Comparison of ENCODE assay signal across 24 mouse cellular contexts in genomic region chr2:77247200-77247830, GRCm38 (mm10). TPM values are rescaled to one million over a fixed set of nuclear protein-coding genes. Genes with fewer than 3 reads are reported as not detected.
DNase-seq lines count a peak whose midpoint lies in the region; ATAC-seq and TF ChIP-seq lines count a peak whose summit lies in the region.
"Had no signal": no experiment of that assay in that cellular context is flagged by ENCODE, and none has a peak within 500 bp of the region (broad histone marks: within the 10 kb centered on the region; RNA-seq: fewer than 3 reads in every experiment).

No protein-coding gene starts in this region.

- ATAC-seq in embryonic facial prominence, embryonic 12.5 days (ENCODE audit: insufficient number of reproducible peaks, insufficient read depth, low FRiP score, low TSS enrichment) = peak; percentile 73; the same call in 1 of the 2 replicates
- ATAC-seq in hindbrain, embryonic 14.5 days (ENCODE audit: low FRiP score) = 0 out of 2 replicates have a peak, but pooled peaks have one; percentile 51
- ATAC-seq in hindbrain, embryonic 16.5 days = no peak
- ATAC-seq in midbrain, embryonic 15.5 days (replicated peaks) = peak; percentile 37; the same call in 1 of the 2 replicates
- ATAC-seq in midbrain, embryonic 11.5 days (ENCODE audit: low FRiP score) = no peak
- ATAC-seq: activated CD4-positive, CD25-positive, alpha-beta regulatory T cell, adult 4 months; forebrain, embryonic 14.5 days; intestine, embryonic 15.5 days had no signal

- WGBS in embryonic facial prominence, embryonic 12.5 days = 80% methylated on average over 10 of the region's 10 CpGs
- 88% methylated on average over 10 of the region's 10 CpGs for WGBS in embryonic facial prominence, embryonic 10.5 days
- 81% methylated on average over 10 of the region's 10 CpGs for WGBS in heart, adult 2 months
- 90% methylated on average over 10 of the region's 10 CpGs for WGBS in hindbrain, embryonic 14.5 days
- 90% methylated on average over 10 of the region's 10 CpGs for WGBS in hindbrain, embryonic 16.5 days
- 91% methylated on average over 10 of the region's 10 CpGs for WGBS in midbrain, embryonic 15.5 days
- 94% methylated on average over 10 of the region's 10 CpGs for WGBS in midbrain, embryonic 11.5 days

- no peak for DNase-seq in embryonic facial prominence, embryonic 10.5 days (ENCODE audit: low spot score)
- no peak for DNase-seq in heart, adult 2 months
- no peak for DNase-seq in heart, postnatal 4 days
- DNase-seq in hindbrain, embryonic 14.5 days (ENCODE audit: low spot score) = no peak
- no peak for DNase-seq in midbrain, embryonic 11.5 days (ENCODE audit: low spot score, missing footprints)
- DNase-seq: adrenal gland, adult 8-10 months; cerebellum, adult 11-12 months; gastrocnemius, postnatal 14 days; lung, adult 18-20 months; lung, postnatal 10 days; thymus, adult 2 months had no signal

- H3K4me2 ChIP-seq in embryonic facial prominence, embryonic 12.5 days (replicated peaks) = no peak overlapping the region
- H3K4me2 ChIP-seq in hindbrain, embryonic 14.5 days (replicated peaks) = no peak overlapping the region
- H3K4me2 ChIP-seq in hindbrain, embryonic 16.5 days (ENCODE audit: low read length) = no peak overlapping the region
- no peak overlapping the region for H3K4me2 ChIP-seq in midbrain, embryonic 15.5 days
- H3K4me2 ChIP-seq in midbrain, embryonic 11.5 days = no peak overlapping the region
- H3K4me2 ChIP-seq: hindbrain, embryonic 15.5 days; intestine, embryonic 15.5 days; limb, embryonic 12.5 days; liver, embryonic 11.5 days had no signal

- H3K4me3 ChIP-seq in embryonic facial prominence, embryonic 12.5 days = no peak overlapping the region
- H3K4me3 ChIP-seq in embryonic facial prominence, embryonic 10.5 days = no peak overlapping the region
- H3K4me3 ChIP-seq in heart, adult 2 months = no peak overlapping the region
- H3K4me3 ChIP-seq in hindbrain, embryonic 14.5 days (replicated peaks; ENCODE audit: low read length) = no peak overlapping the region
- no peak overlapping the region for H3K4me3 ChIP-seq in hindbrain, embryonic 16.5 days (ENCODE audit: low read length)
- H3K4me3 ChIP-seq in midbrain, embryonic 15.5 days = no peak overlapping the region
- H3K4me3 ChIP-seq in midbrain, embryonic 11.5 days (ENCODE audit: low read depth, low read length) = no peak overlapping the region
- H3K4me3 ChIP-seq: erythroblast, embryonic 14.5 days; hindbrain, embryonic 15.5 days; intestine, embryonic 15.5 days; layer of hippocampus, adult 2 months; limb, embryonic 12.5 days; midbrain, embryonic 10.5 days had no signal

- TF ChIP-seq EP300 in heart, adult 2 months (IDR thresholded peaks at IDR 0.05; ENCODE audit: insufficient read depth, low read depth, low read length) = no peak

- TF ChIP-seq POLR2A in heart, adult 2 months (IDR thresholded peaks at IDR 0.05; ENCODE audit: insufficient read depth, low read depth, low read length) = no peak

- H3K36me3 ChIP-seq in embryonic facial prominence, embryonic 12.5 days = peaks cover 15% of the 10 kb centered on the region
- H3K36me3 ChIP-seq in embryonic facial prominence, embryonic 10.5 days (replicated peaks) = peaks cover 38% of the 10 kb centered on the region
- no peaks in the 10 kb centered on the region for H3K36me3 ChIP-seq in heart, adult 2 months (ENCODE audit: control insufficient read depth, insufficient read depth, low read length)
- peaks cover 11% of the 10 kb centered on the region; the same call in 1 of the 2 replicates for H3K36me3 ChIP-seq in hindbrain, embryonic 14.5 days (replicated peaks; ENCODE audit: control insufficient read depth, insufficient read depth)
- no peaks in the 10 kb centered on the region; the same call in 1 of the 2 replicates for H3K36me3 ChIP-seq in hindbrain, embryonic 16.5 days (ENCODE audit: control insufficient read depth, insufficient read depth, low read length)
- 0 out of 2 replicates have a peak, but pooled peaks cover 6% of the 10 kb centered on the region for H3K36me3 ChIP-seq in midbrain, embryonic 15.5 days (replicated peaks)
- H3K36me3 ChIP-seq in midbrain, embryonic 11.5 days (ENCODE audit: control insufficient read depth, insufficient read depth, low read length) = peaks cover 5% of the 10 kb centered on the region
- H3K36me3 ChIP-seq: hindbrain, embryonic 15.5 days; intestine, embryonic 15.5 days had no signal

- no peaks in the 10 kb centered on the region for H3K9me3 ChIP-seq in embryonic facial prominence, embryonic 12.5 days
- no peaks in the 10 kb centered on the region for H3K9me3 ChIP-seq in embryonic facial prominence, embryonic 10.5 days
- no peaks in the 10 kb centered on the region for H3K9me3 ChIP-seq in hindbrain, embryonic 14.5 days (ENCODE audit: control insufficient read depth, low read length)
- H3K9me3 ChIP-seq in hindbrain, embryonic 16.5 days (ENCODE audit: control insufficient read depth, low read length) = no peaks in the 10 kb centered on the region
- no peaks in the 10 kb centered on the region for H3K9me3 ChIP-seq in midbrain, embryonic 15.5 days
- no peaks in the 10 kb centered on the region for H3K9me3 ChIP-seq in midbrain, embryonic 11.5 days (ENCODE audit: control insufficient read depth, low read length)
- H3K9me3 ChIP-seq: hindbrain, embryonic 15.5 days; intestine, embryonic 15.5 days; midbrain, embryonic 10.5 days had no signal

- intact Hi-C loops in heart, adult 2 months (cut with DNase I) = no loop called here

- no peaks in the 10 kb centered on the region for H3K27me3 ChIP-seq in embryonic facial prominence, embryonic 12.5 days
- H3K27me3 ChIP-seq in embryonic facial prominence, embryonic 10.5 days (replicated peaks; ENCODE audit: low read depth, poor library complexity, severe bottlenecking) = no peaks in the 10 kb centered on the region
- H3K27me3 ChIP-seq in heart, adult 2 months (ENCODE audit: control insufficient read depth, insufficient read depth, low read length) = no peaks in the 10 kb centered on the region
- no peaks in the 10 kb centered on the region for H3K27me3 ChIP-seq in hindbrain, embryonic 14.5 days (ENCODE audit: control insufficient read depth, insufficient read depth, low read length)
- H3K27me3 ChIP-seq in hindbrain, embryonic 16.5 days (replicated peaks; ENCODE audit: control insufficient read depth, insufficient read depth, low read length) = no peaks in the 10 kb centered on the region
- H3K27me3 ChIP-seq in midbrain, embryonic 15.5 days (replicated peaks) = no peaks in the 10 kb centered on the region
- H3K27me3 ChIP-seq in midbrain, embryonic 11.5 days (ENCODE audit: control insufficient read depth, insufficient read depth, low read length) = no peaks in the 10 kb centered on the region
- H3K27me3 ChIP-seq: hindbrain, embryonic 15.5 days; intestine, embryonic 15.5 days; limb, embryonic 12.5 days had no signal

- H3K4me1 ChIP-seq in embryonic facial prominence, embryonic 12.5 days = peaks cover 12% of the 10 kb centered on the region
- peaks cover 38% of the 10 kb centered on the region for H3K4me1 ChIP-seq in embryonic facial prominence, embryonic 10.5 days
- peaks cover 7% of the 10 kb centered on the region for H3K4me1 ChIP-seq in heart, adult 2 months (ENCODE audit: control insufficient read depth, insufficient read depth, low read length)
- H3K4me1 ChIP-seq in hindbrain, embryonic 14.5 days (replicated peaks; ENCODE audit: control insufficient read depth, insufficient read depth, low read length) = peaks cover 11% of the 10 kb centered on the region
- peaks cover 12% of the 10 kb centered on the region for H3K4me1 ChIP-seq in hindbrain, embryonic 16.5 days (ENCODE audit: control insufficient read depth, insufficient read depth, low read depth, low read length)
- H3K4me1 ChIP-seq in midbrain, embryonic 15.5 days = peaks cover 19% of the 10 kb centered on the region
- no peaks in the 10 kb centered on the region for H3K4me1 ChIP-seq in midbrain, embryonic 11.5 days (ENCODE audit: control insufficient read depth, insufficient read depth, low read length)
- H3K4me1 ChIP-seq: intestine, embryonic 15.5 days had no signal

- TF ChIP-seq CTCF in heart, adult 2 months (IDR thresholded peaks at IDR 0.05) = no peak

- H3K27ac ChIP-seq in embryonic facial prominence, embryonic 12.5 days = no peak overlapping the region
- H3K27ac ChIP-seq in embryonic facial prominence, embryonic 10.5 days (replicated peaks) = no peak overlapping the region
- peak overlapping the region; percentile 32 for H3K27ac ChIP-seq in heart, adult 2 months
- H3K27ac ChIP-seq in hindbrain, embryonic 14.5 days = no peak overlapping the region
- H3K27ac ChIP-seq in hindbrain, embryonic 16.5 days (ENCODE audit: low read depth, low read length) = no peak overlapping the region
- no peak overlapping the region for H3K27ac ChIP-seq in midbrain, embryonic 15.5 days
- no peak overlapping the region for H3K27ac ChIP-seq in midbrain, embryonic 11.5 days (ENCODE audit: low read depth, low read length)
- H3K27ac ChIP-seq: hindbrain, embryonic 15.5 days; intestine, embryonic 15.5 days; limb, embryonic 12.5 days; midbrain, embryonic 10.5 days; stomach, postnatal 0 days had no signal

- H3K79me2 ChIP-seq in heart, adult 2 months (replicated peaks; ENCODE audit: control insufficient read depth, insufficient read depth, low read length) = 0 out of 2 replicates have a peak, but pooled peaks cover 2% of the 10 kb centered on the region

- no peak overlapping the region for H3K9ac ChIP-seq in embryonic facial prominence, embryonic 12.5 days
- no peak overlapping the region for H3K9ac ChIP-seq in heart, adult 2 months (ENCODE audit: low read depth, low read length)
- H3K9ac ChIP-seq in hindbrain, embryonic 14.5 days = no peak overlapping the region
- H3K9ac ChIP-seq in hindbrain, embryonic 16.5 days (ENCODE audit: low read depth, low read length) = no peak overlapping the region
- H3K9ac ChIP-seq in midbrain, embryonic 15.5 days = no peak overlapping the region
- no peak overlapping the region for H3K9ac ChIP-seq in midbrain, embryonic 11.5 days (ENCODE audit: low read length)
- H3K9ac ChIP-seq: hindbrain, embryonic 15.5 days; intestine, embryonic 15.5 days; limb, embryonic 12.5 days had no signal

RNA-seq across cellular contexts. Expression of gene Sestd1, which starts 33.1 kb away (rescaled TPM):
- polyA plus RNA-seq in embryonic facial prominence, embryonic 12.5 days (2016; fragmentation: Nextera tagmentation; extraction: Ambion mirVana) = 23.8 and 24.6 TPM in 2 replicates
- polyA plus RNA-seq in embryonic facial prominence, embryonic 10.5 days (2016; fragmentation: Nextera tagmentation; extraction: Ambion mirVana) = 23.0 and 25.0 TPM in 2 replicates
- total RNA-seq in heart, adult 2 months (2021) = 10 to 100 TPM; 18.3 to 21.2 TPM
- 9.0 and 14.6 TPM in 2 replicates for polyA plus RNA-seq in heart, adult 2 months (2012; rRNA removed)
- total RNA-seq in heart, postnatal 4 days (2021) = 10 to 100 TPM; 31.4 to 33.3 TPM
- 48.8 and 51.7 TPM in 2 replicates for polyA plus RNA-seq in hindbrain, embryonic 14.5 days (2014; fragmentation: Nextera tagmentation; extraction: Ambion mirVana)
- 21.5 and 22.0 TPM in 2 replicates for polyA plus RNA-seq in hindbrain, embryonic 16.5 days (2015; fragmentation: Nextera tagmentation; extraction: Ambion mirVana)
- polyA plus RNA-seq in midbrain, embryonic 15.5 days (2015; fragmentation: Nextera tagmentation; extraction: Ambion mirVana) = 36.3 and 38.1 TPM in 2 replicates
- 24.8 and 27.3 TPM in 2 replicates for polyA plus RNA-seq in midbrain, embryonic 11.5 days (2014; fragmentation: Nextera tagmentation; extraction: Ambion mirVana)
- polyA plus RNA-seq: erythroblast, embryonic 14.5 days had no signal

Comparison
In these comparisons a context has a peak if more than half of its experiments do, and no peak if none do; other contexts are left out.
1. ATAC-seq: peak in embryonic facial prominence, embryonic 12.5 days (single experiment), hindbrain, embryonic 14.5 days (single experiment) and midbrain, embryonic 15.5 days (single experiment); none in hindbrain, embryonic 16.5 days (single experiment) and midbrain, embryonic 11.5 days (single experiment).